Mouse (Mus musculus) midbrain, embryonic 15.5 days (tissue): ENCODE measurements around the gene Rabgap1l. TPM values are rescaled to one million over a fixed set of nuclear protein-coding genes. Genes with fewer than 3 reads are reported as not detected.

Source experiments
- ATAC-seq: fragments of 200-750 bp; cut with Nextera tagmentation; replicated peaks from 2 replicates; pipeline ENCODE4 v1.8.0; 2017; ENCODE audit warnings: moderate TSS enrichment
- H3K27ac ChIP-seq: fragments of 300-500 bp; sonication (generic); 2 replicates; pipeline ENCODE4 v1.5.1; 2015; ENCODE audit warnings: mild to moderate bottlenecking, inconsistent platforms
- H3K27me3 ChIP-seq: fragments of 300-500 bp; sonication (generic); replicated peaks from 2 replicates; pipeline ENCODE4 v1.6.1; 2015; ENCODE audit warnings: inconsistent platforms
- H3K36me3 ChIP-seq: fragments of 300-500 bp; sonication (generic); replicated peaks from 2 replicates; pipeline ENCODE4 v1.6.1; 2015; ENCODE audit warnings: inconsistent platforms
- H3K4me1 ChIP-seq: fragments of 300-500 bp; sonication (generic); 2 replicates; pipeline ENCODE4 v1.6.1; 2015; ENCODE audit warnings: inconsistent platforms
- H3K4me2 ChIP-seq: fragments of 300-500 bp; sonication (generic); 2 replicates; pipeline ENCODE4 v1.6.1; 2015; ENCODE audit warnings: inconsistent platforms, mild to moderate bottlenecking, moderate library complexity
- H3K4me3 ChIP-seq: fragments of 300-500 bp; sonication (generic); 2 replicates; pipeline ENCODE4 v1.5.1; 2015; ENCODE audit warnings: mild to moderate bottlenecking, inconsistent platforms
- H3K9ac ChIP-seq: fragments of 300-500 bp; sonication (generic); 2 replicates; pipeline ENCODE4 v1.6.1; 2015; ENCODE audit warnings: mild to moderate bottlenecking, inconsistent platforms
- H3K9me3 ChIP-seq: fragments of 300-500 bp; sonication (generic); 2 replicates; pipeline ENCODE4 v1.6.1; 2016; ENCODE audit warnings: inconsistent platforms
- WGBS: fragments of 180-500 bp; shearing (Covaris S2); methylation state at CpG from one replicate; pipeline ENCODE4 v1.1.7; 2015; ENCODE audit warnings: mixed read lengths; 5-methylcytosine and 5-hydroxymethylcytosine counted together
- polyA plus RNA-seq: library from polyadenylated mRNA; unstranded; fragments of >200 nt; fragmentation: Nextera tagmentation; extraction: Ambion mirVana; gene quantifications from 2 replicates; pipeline ENCODE4 v1.2.1, GENCODE M21; 2015

Gene Rabgap1l
- polyA plus RNA-seq, 1 experiment from 2014 or later: 38.3 TPM

- no peaks in the 10 kb centered on the region for H3K4me1 ChIP-seq
- no peak overlapping the region for H3K27ac ChIP-seq
- WGBS: 16% methylated on average over 3 of the region's 3 CpGs
- no peak overlapping the region for H3K4me3 ChIP-seq
- no peak overlapping the region for H3K4me2 ChIP-seq
- H3K9me3 ChIP-seq: no peaks in the 10 kb centered on the region
- no peak; the same call in 1 of the 2 replicates for ATAC-seq
- H3K36me3 ChIP-seq: no peaks in the 10 kb centered on the region
- H3K27me3 ChIP-seq: no peaks in the 10 kb centered on the region
- H3K9ac ChIP-seq: no peak overlapping the region
Observed at GRCm38 (mm10) chr1:160717742-160718141, 75.3 kb downstream of the Rabgap1l start.

- H3K4me3 ChIP-seq: no peak overlapping the region
- no peak overlapping the region for H3K9ac ChIP-seq
- no peaks in the 10 kb centered on the region for H3K4me1 ChIP-seq
- H3K4me2 ChIP-seq: no peak overlapping the region
- H3K36me3 ChIP-seq: no peaks in the 10 kb centered on the region
- H3K9me3 ChIP-seq: no peaks in the 10 kb centered on the region
- ATAC-seq: no peak; the same call in 1 of the 2 replicates
- H3K27ac ChIP-seq: no peak overlapping the region
- H3K27me3 ChIP-seq: no peaks in the 10 kb centered on the region
Observed at GRCm38 (mm10) chr1:160714685-160715084, 78.3 kb downstream of the Rabgap1l start.

DNA sequence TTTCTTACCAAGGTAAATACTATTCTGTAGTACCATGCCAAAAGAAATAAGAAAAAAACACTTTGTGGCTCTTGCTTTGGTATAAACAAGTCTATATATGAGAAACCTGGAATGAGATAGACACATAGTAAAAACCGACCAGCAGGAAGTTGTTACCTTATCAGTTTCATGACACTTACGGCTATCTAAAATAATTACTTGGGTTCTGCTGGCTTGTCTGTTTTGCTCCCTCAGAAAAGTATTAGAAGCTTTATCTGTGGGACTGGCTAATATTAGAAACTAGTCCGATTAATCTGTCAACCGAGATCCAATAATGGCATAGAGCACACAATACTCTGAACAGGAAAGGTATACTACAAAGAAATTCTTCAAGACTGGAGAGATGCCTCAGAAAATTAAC lies 79.1 kb downstream of the Rabgap1l start:
- 86% methylated on average over 4 of the region's 4 CpGs for WGBS
- ATAC-seq: no peak
- no peaks in the 10 kb centered on the region for H3K27me3 ChIP-seq
- no peaks in the 10 kb centered on the region for H3K9me3 ChIP-seq
- no peak overlapping the region for H3K4me3 ChIP-seq
- no peaks in the 10 kb centered on the region for H3K36me3 ChIP-seq
- H3K27ac ChIP-seq: no peak overlapping the region
- no peak overlapping the region for H3K4me2 ChIP-seq
- H3K9ac ChIP-seq: no peak overlapping the region
- no peaks in the 10 kb centered on the region for H3K4me1 ChIP-seq

GRCm38 (mm10) chr1:160713383-160713782 lies 79.6 kb downstream of the Rabgap1l start:
- no peak overlapping the region for H3K9ac ChIP-seq
- H3K4me1 ChIP-seq: no peaks in the 10 kb centered on the region
- H3K36me3 ChIP-seq: no peaks in the 10 kb centered on the region
- H3K9me3 ChIP-seq: no peaks in the 10 kb centered on the region
- H3K27me3 ChIP-seq: no peaks in the 10 kb centered on the region
- H3K4me3 ChIP-seq: no peak overlapping the region
- no peak for ATAC-seq
- no peak overlapping the region for H3K27ac ChIP-seq
- H3K4me2 ChIP-seq: no peak overlapping the region
- 92% methylated on average over 1 of the region's 1 CpGs for WGBS

DNA sequence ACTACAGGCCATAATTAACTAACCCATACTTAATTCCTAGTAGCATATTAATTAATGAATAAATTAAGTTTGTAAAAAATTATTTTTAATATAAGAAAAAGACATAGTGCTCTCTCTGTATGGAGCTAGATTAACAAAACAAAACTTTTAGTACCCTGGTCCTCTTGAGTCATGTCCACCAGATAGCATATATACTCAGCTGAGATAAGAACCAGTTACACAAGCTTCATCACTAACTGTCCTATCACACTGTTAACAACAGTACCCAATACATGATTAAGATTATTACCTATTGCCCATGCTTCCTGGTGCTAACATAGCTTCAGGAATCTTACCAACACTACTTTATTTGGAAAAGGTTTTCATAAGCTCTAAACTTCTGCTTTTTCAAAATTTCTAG lies 82.5 kb downstream of the Rabgap1l start:
- no peak overlapping the region for H3K9ac ChIP-seq
- no peaks in the 10 kb centered on the region for H3K4me1 ChIP-seq
- H3K4me3 ChIP-seq: no peak overlapping the region
- H3K27ac ChIP-seq: no peak overlapping the region
- ATAC-seq: no peak
- no peaks in the 10 kb centered on the region for H3K27me3 ChIP-seq
- no peaks in the 10 kb centered on the region for H3K36me3 ChIP-seq
- H3K4me2 ChIP-seq: no peak overlapping the region
- no peaks in the 10 kb centered on the region for H3K9me3 ChIP-seq

DNA sequence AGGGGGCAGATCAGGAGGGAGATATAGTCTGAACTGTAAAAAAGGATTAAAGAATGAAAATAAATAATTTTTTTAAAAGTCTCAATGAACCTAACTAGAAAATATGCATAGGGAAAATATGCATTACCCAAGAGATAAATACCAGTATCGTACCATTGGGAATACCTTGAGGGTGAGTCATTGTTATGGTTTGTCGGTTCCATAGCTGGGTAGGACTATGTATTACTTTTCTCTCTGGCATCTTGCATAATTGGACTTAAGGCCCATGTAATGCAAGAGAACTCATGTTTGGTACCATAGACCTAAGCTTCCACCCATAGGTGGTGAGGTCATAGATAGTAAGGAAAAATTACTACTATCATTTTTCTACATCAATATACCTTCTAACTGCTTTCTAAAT lies 88.4 kb downstream of the Rabgap1l start:
- Histone ChIP-seq H3K27me3 (no peaks in the 10 kb centered on the region), H3K9ac (no peak overlapping the region), H3K27ac (no peak overlapping the region), H3K9me3 (no peaks in the 10 kb centered on the region), H3K4me2 (no peak overlapping the region), H3K36me3 (peaks cover 5% of the 10 kb centered on the region; the same call in 1 of the 2 replicates), H3K4me3 (no peak overlapping the region), H3K4me1 (no peaks in the 10 kb centered on the region)
- ATAC-seq: no peak
- WGBS: 98% methylated on average over 2 of the region's 2 CpGs

GRCm38 (mm10) chr1:160703813-160704212 lies 89.2 kb downstream of the Rabgap1l start:
- Histone ChIP-seq H3K4me2 (no peak overlapping the region), H3K9me3 (no peaks in the 10 kb centered on the region), H3K4me3 (no peak overlapping the region), H3K36me3 (peaks cover 5% of the 10 kb centered on the region; the same call in 1 of the 2 replicates), H3K9ac (no peak overlapping the region), H3K27ac (no peak overlapping the region), H3K4me1 (no peaks in the 10 kb centered on the region), H3K27me3 (no peaks in the 10 kb centered on the region)
- ATAC-seq: no peak
- WGBS: 98% methylated on average over 6 of the region's 6 CpGs

GRCm38 (mm10) chr1:160693094-160693447 lies 99.9 kb downstream of the Rabgap1l start:
- no peaks in the 10 kb centered on the region for H3K4me1 ChIP-seq
- ATAC-seq: peak; percentile 78; the same call in 1 of the 2 replicates
- 67% methylated on average over 1 of the region's 1 CpGs for WGBS
- H3K36me3 ChIP-seq: no peaks in the 10 kb centered on the region
- no peak overlapping the region for H3K4me3 ChIP-seq
- no peaks in the 10 kb centered on the region for H3K9me3 ChIP-seq
- H3K4me2 ChIP-seq: no peak overlapping the region
- H3K9ac ChIP-seq: no peak overlapping the region
- H3K27me3 ChIP-seq: no peaks in the 10 kb centered on the region
- H3K27ac ChIP-seq: no peak overlapping the region

- Histone ChIP-seq H3K4me3 (no peak overlapping the region), H3K9ac (no peak overlapping the region), H3K27ac (no peak overlapping the region), H3K27me3 (no peaks in the 10 kb centered on the region), H3K4me1 (no peaks in the 10 kb centered on the region), H3K4me2 (no peak overlapping the region), H3K9me3 (no peaks in the 10 kb centered on the region), H3K36me3 (no peaks in the 10 kb centered on the region)
- ATAC-seq: no peak
- 88% methylated on average over 6 of the region's 6 CpGs for WGBS
Observed at GRCm38 (mm10) chr1:160692224-160693093, 100.6 kb downstream of the Rabgap1l start.

- Histone ChIP-seq H3K4me2 (no peak overlapping the region), H3K9me3 (no peaks in the 10 kb centered on the region), H3K36me3 (no peaks in the 10 kb centered on the region), H3K9ac (no peak overlapping the region), H3K27me3 (no peaks in the 10 kb centered on the region), H3K27ac (no peak overlapping the region), H3K4me3 (no peak overlapping the region), H3K4me1 (no peaks in the 10 kb centered on the region)
- ATAC-seq: no peak
- WGBS: 96% methylated on average over 1 of the region's 1 CpGs
Observed at GRCm38 (mm10) chr1:160691196-160691590, 101.8 kb downstream of the Rabgap1l start.

DNA sequence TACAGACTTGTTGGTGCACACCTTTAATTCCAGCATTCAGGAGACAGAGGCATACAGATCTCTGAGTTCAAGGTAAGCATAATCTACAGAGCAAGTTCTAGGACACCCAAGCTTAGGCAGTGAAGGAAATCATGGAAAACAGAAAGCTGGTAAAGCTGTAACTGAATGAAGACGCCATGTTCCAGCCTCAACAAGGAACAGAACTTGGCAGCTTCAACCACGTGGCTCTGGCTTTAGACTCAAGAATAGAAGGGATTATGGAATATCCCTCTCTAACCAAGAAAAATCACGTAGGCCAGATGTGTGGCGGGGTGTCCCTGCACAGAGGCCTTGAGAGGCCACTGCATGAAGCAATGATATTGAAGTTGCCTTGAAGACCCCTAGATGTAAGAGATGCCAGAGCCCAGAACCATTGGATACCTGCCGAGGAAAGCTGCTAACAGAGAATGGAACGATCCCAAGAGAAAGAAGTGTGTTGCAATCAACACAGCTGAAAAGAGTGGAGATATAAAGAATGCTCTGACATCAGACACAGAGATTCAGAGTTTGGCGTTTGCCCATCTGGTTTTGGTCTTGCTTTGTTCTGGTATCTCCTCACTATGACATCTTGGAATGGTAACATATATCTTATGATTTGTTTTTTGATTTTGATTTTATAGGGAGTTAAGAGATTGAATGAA lies 102.4 kb downstream of the Rabgap1l start:
- no peak overlapping the region for H3K4me3 ChIP-seq
- no peaks in the 10 kb centered on the region for H3K36me3 ChIP-seq
- ATAC-seq: no peak
- 93% methylated on average over 7 of the region's 7 CpGs for WGBS
- H3K9ac ChIP-seq: no peak overlapping the region
- H3K4me2 ChIP-seq: no peak overlapping the region
- no peaks in the 10 kb centered on the region for H3K9me3 ChIP-seq
- H3K27me3 ChIP-seq: no peaks in the 10 kb centered on the region
- H3K4me1 ChIP-seq: no peaks in the 10 kb centered on the region
- H3K27ac ChIP-seq: no peak overlapping the region

- Histone ChIP-seq H3K27ac (no peak overlapping the region), H3K9ac (no peak overlapping the region), H3K4me2 (no peak overlapping the region), H3K4me3 (no peak overlapping the region), H3K9me3 (no peaks in the 10 kb centered on the region), H3K27me3 (no peaks in the 10 kb centered on the region), H3K36me3 (no peaks in the 10 kb centered on the region), H3K4me1 (no peaks in the 10 kb centered on the region)
- no peak for ATAC-seq
Observed at GRCm38 (mm10) chr1:160689511-160689910, 103.5 kb downstream of the Rabgap1l start.

GRCm38 (mm10) chr1:160684251-160684650 lies 108.8 kb downstream of the Rabgap1l start:
- Histone ChIP-seq H3K4me3 (no peak overlapping the region), H3K9ac (no peak overlapping the region), H3K27me3 (no peaks in the 10 kb centered on the region), H3K9me3 (no peaks in the 10 kb centered on the region), H3K27ac (no peak overlapping the region), H3K4me1 (no peaks in the 10 kb centered on the region), H3K4me2 (no peak overlapping the region), H3K36me3 (no peaks in the 10 kb centered on the region)
- ATAC-seq: no peak
- 92% methylated on average over 2 of the region's 2 CpGs for WGBS
